Mouse (Mus musculus) G1E (cell line): ENCODE measurements around the gene Gmnc.

Experiments
- CTCF ChIP-seq: IDR thresholded peaks from 2 replicates; pipeline ENCODE4 v1.5.1; 2012; ENCODE audit warnings: low read depth, low read length, inconsistent platforms, mixed read lengths
- GATA1 ChIP-seq: IDR thresholded peaks from 2 replicates; pipeline ENCODE4 v1.6.1; 2012; ENCODE audit warnings: borderline replicate concordance, low read length, inconsistent platforms, mixed read lengths
- POLR2AphosphoS5 ChIP-seq: IDR thresholded peaks from 2 replicates; pipeline ENCODE4 v1.6.1; 2012; ENCODE audit warnings: low read depth, low read length, inconsistent platforms; ENCODE audit not compliant: insufficient replicate concordance
- TAL1 ChIP-seq: conservative IDR thresholded peaks from 2 replicates; pipeline ENCODE4 v1.6.1; 2012; ENCODE audit warnings: low read depth, low read length, inconsistent platforms, mixed read lengths

DNA sequence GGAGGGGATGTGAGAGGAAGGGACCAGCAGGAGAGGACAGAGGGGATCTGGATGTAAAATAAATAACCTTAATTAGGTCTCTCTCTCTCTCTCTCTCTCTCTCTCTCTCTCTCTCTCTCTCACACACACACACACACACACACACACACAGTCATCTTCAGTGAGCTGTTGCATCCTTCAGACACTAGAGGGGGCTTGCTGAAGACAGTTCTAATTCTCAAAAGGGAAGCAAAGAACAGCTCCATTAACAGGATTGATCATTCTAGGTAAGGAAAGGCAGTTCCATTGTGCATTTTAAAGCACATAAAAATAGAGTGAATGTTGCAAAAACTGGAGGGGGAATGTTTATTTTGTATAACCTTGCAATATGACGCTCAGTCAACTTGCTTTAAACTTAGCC, 5.7 kb downstream of the Gmnc start:
- TF ChIP-seq CTCF (no peak), GATA1 (no peak), TAL1 (no peak), POLR2AphosphoS5 (no peak)
